In the genomic region with DNA sequence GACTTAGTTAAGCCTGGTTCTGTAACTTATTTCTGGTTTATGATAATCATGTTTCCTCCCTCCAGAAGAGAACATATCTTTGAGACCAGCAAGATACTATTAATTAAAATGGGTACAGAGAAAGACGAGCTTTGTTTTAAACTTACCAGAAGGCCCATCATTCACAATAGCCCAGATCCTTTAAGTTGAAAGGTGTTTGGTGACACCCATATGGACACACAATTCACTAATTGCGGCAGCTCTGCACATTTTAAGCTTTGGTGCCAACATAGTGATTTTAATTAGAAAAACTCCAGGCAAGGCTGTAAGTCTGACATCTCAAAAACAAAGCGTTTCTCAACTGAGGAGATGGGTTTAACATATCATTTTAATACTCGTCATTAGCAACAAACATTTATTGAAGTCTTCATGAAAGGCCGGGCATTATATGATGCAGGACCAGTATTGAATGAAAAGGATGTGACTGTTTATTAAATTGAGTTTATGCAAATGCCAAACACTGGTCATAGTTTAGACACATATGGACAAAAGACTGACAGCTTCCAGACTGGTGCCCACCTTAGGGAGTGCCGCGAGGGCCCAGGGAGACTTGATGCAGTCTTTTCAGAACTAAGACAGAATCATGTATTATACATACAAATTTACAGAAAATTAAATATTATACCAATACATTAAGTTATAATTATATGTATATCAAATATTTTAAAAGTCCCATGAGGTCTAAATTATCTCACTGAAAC, we compare ENCODE assay signal across 21 mouse cellular contexts. TPM values are rescaled to one million over a fixed set of nuclear protein-coding genes. Genes with fewer than 3 reads are reported as not detected.
DNase-seq lines count a peak whose midpoint lies in the region; ATAC-seq lines count a peak whose summit lies in the region.
"Had no signal": no experiment of that assay in that cellular context is flagged by ENCODE, and none has a peak within 500 bp of the region (broad histone marks: within the 10 kb centered on the region; RNA-seq: fewer than 3 reads in every experiment).

No protein-coding gene starts in this region.

- peak overlapping the region; percentile 60 for H3K27ac ChIP-seq in forebrain, embryonic 14.5 days (ENCODE audit: low read depth, low read length)
- H3K27ac ChIP-seq in forebrain, embryonic 11.5 days (ENCODE audit: low read depth, low read length): no peak overlapping the region
- no peak overlapping the region for H3K27ac ChIP-seq in forebrain, embryonic 16.5 days (ENCODE audit: low read length)
- H3K27ac ChIP-seq: embryonic facial prominence, embryonic 13.5 days; embryonic facial prominence, embryonic 15.5 days had no signal

- H3K27me3 ChIP-seq in forebrain, embryonic 14.5 days (replicated peaks; ENCODE audit: control insufficient read depth, insufficient read depth, low read length): no peaks in the 10 kb centered on the region
- no peaks in the 10 kb centered on the region for H3K27me3 ChIP-seq in forebrain, embryonic 11.5 days (ENCODE audit: control insufficient read depth, insufficient read depth, low read length)
- H3K27me3 ChIP-seq in forebrain, embryonic 16.5 days (replicated peaks; ENCODE audit: control insufficient read depth, insufficient read depth, low read length): no peaks in the 10 kb centered on the region
- H3K27me3 ChIP-seq: embryonic facial prominence, embryonic 13.5 days; embryonic facial prominence, embryonic 15.5 days had no signal

- peak; percentile 89 for DNase-seq in forebrain, embryonic 14.5 days (ENCODE audit: low spot score)
- no peak for DNase-seq in forebrain, embryonic 11.5 days (ENCODE audit: low spot score)
- DNase-seq in heart, adult 11 months: peak; percentile 44
- DNase-seq in heart, adult 18-20 months: no peak
- no peak for DNase-seq in left cerebral cortex, adult 8-10 months (ENCODE audit: low spot score in 2 of 2)
- DNase-seq: adrenal gland, adult 2 months; adrenal gland, postnatal 10 days; adrenal gland, postnatal 25 days; cerebellum, adult 11 months; cerebellum, adult 18-20 months; cerebellum, adult 8-10 months; cerebellum, adult 9-11 months; cerebellum, postnatal 14 days; cerebellum, postnatal 36 days; embryo, embryonic 11 days had no signal

- no peak overlapping the region for H3K9ac ChIP-seq in forebrain, embryonic 14.5 days (ENCODE audit: low read length)
- no peak overlapping the region for H3K9ac ChIP-seq in forebrain, embryonic 11.5 days (ENCODE audit: low read length)
- H3K9ac ChIP-seq in forebrain, embryonic 16.5 days (replicated peaks; ENCODE audit: low read depth, low read length): no peak overlapping the region
- H3K9ac ChIP-seq: embryonic facial prominence, embryonic 13.5 days; embryonic facial prominence, embryonic 15.5 days had no signal

- no peak overlapping the region for H3K4me3 ChIP-seq in forebrain, embryonic 14.5 days (ENCODE audit: low read depth, low read length)
- no peak overlapping the region for H3K4me3 ChIP-seq in forebrain, embryonic 11.5 days (ENCODE audit: low read depth, low read length)
- H3K4me3 ChIP-seq in forebrain, embryonic 16.5 days (replicated peaks; ENCODE audit: low read length): no peak overlapping the region
- H3K4me3 ChIP-seq: embryonic facial prominence, embryonic 13.5 days; embryonic facial prominence, embryonic 15.5 days; erythroblast, embryonic 14.5 days had no signal

- no peak overlapping the region for H3K4me2 ChIP-seq in forebrain, embryonic 14.5 days (ENCODE audit: low read length)
- no peak overlapping the region for H3K4me2 ChIP-seq in forebrain, embryonic 11.5 days (ENCODE audit: low read depth, low read length, severe bottlenecking)
- no peak overlapping the region for H3K4me2 ChIP-seq in forebrain, embryonic 16.5 days (ENCODE audit: low read length)
- H3K4me2 ChIP-seq: embryonic facial prominence, embryonic 13.5 days; embryonic facial prominence, embryonic 15.5 days had no signal

- no peaks in the 10 kb centered on the region for H3K36me3 ChIP-seq in forebrain, embryonic 14.5 days (ENCODE audit: control insufficient read depth, insufficient read depth, low read length)
- H3K36me3 ChIP-seq in forebrain, embryonic 11.5 days (ENCODE audit: control insufficient read depth, insufficient read depth, low read length): no peaks in the 10 kb centered on the region
- H3K36me3 ChIP-seq in forebrain, embryonic 16.5 days (ENCODE audit: control insufficient read depth, insufficient read depth): no peaks in the 10 kb centered on the region
- H3K36me3 ChIP-seq: embryonic facial prominence, embryonic 13.5 days; embryonic facial prominence, embryonic 15.5 days had no signal

- H3K9me3 ChIP-seq in forebrain, embryonic 14.5 days (replicated peaks; ENCODE audit: control insufficient read depth, low read length): no peaks in the 10 kb centered on the region
- no peaks in the 10 kb centered on the region for H3K9me3 ChIP-seq in forebrain, embryonic 11.5 days (ENCODE audit: control insufficient read depth, low read length)
- no peaks in the 10 kb centered on the region for H3K9me3 ChIP-seq in forebrain, embryonic 16.5 days (ENCODE audit: control insufficient read depth, low read length)
- H3K9me3 ChIP-seq: embryonic facial prominence, embryonic 13.5 days; embryonic facial prominence, embryonic 15.5 days had no signal

- ATAC-seq in forebrain, embryonic 14.5 days: peak; percentile 76
- ATAC-seq in forebrain, embryonic 11.5 days (replicated peaks; ENCODE audit: low FRiP score): no peak
- ATAC-seq in forebrain, embryonic 16.5 days: peak; percentile 72
- no peak for ATAC-seq in megakaryocyte, adult 5-6 weeks (ENCODE audit: poor library complexity, severe bottlenecking)

- H3K4me1 ChIP-seq in forebrain, embryonic 14.5 days (ENCODE audit: control insufficient read depth, insufficient read depth, low read length): peaks cover 18% of the 10 kb centered on the region
- no peaks in the 10 kb centered on the region for H3K4me1 ChIP-seq in forebrain, embryonic 11.5 days (replicated peaks; ENCODE audit: control insufficient read depth, insufficient read depth, low read length)
- peaks cover 8% of the 10 kb centered on the region for H3K4me1 ChIP-seq in forebrain, embryonic 16.5 days (replicated peaks; ENCODE audit: control insufficient read depth, insufficient read depth, low read length)

- 21% methylated on average over 7 of the region's 7 CpGs for WGBS in forebrain, embryonic 14.5 days
- whole genome bisulfite sequencing in forebrain, embryonic 11.5 days: 73% methylated on average over 7 of the region's 7 CpGs
- 31% methylated on average over 7 of the region's 7 CpGs for WGBS in forebrain, embryonic 16.5 days

RNA-seq across cellular contexts. Expression of a gene that starts 56.8 kb away (rescaled TPM):
- polyA plus RNA-seq in forebrain, embryonic 14.5 days (2014; fragmentation: Nextera tagmentation; extraction: Ambion mirVana): 16.4 and 17.3 TPM in 2 replicates
- polyA plus RNA-seq in forebrain, embryonic 11.5 days (2014; fragmentation: Nextera tagmentation; extraction: Ambion mirVana): 35.0 and 36.4 TPM in 2 replicates
- total RNA-seq in heart, adult 18-20 months (2021): 1 to 10 TPM; 8.5 to 9.1 TPM
- polyA plus RNA-seq in forebrain, embryonic 16.5 days (2015; fragmentation: Nextera tagmentation; extraction: Ambion mirVana): 13.0 and 15.1 TPM in 2 replicates
- total RNA-seq in megakaryocyte, adult 5-6 weeks (2015): 0.39 and 1.2 TPM in 2 replicates
- total RNA-seq in megakaryocyte, adult 5-6 weeks (2017): 0.08 and 0.48 TPM in 2 replicates
- total RNA-seq in left cerebral cortex, adult 8-10 months (2022): 10 to 100 TPM in 2 of 4 experiments, 1 to 10 TPM in 2; 9.5 to 10.4 (median 9.9) TPM
- total RNA-seq: MEL had no signal

Comparison
In these comparisons a context has a peak if more than half of its experiments do, and no peak if none do; other contexts are left out.
1. ATAC-seq: peak in forebrain, embryonic 14.5 days (single experiment) and forebrain, embryonic 16.5 days (single experiment); none in forebrain, embryonic 11.5 days (single experiment) and megakaryocyte, adult 5-6 weeks (single experiment).
2. DNase-seq: peak in forebrain, embryonic 14.5 days (single experiment) and heart, adult 11 months (single experiment); none in forebrain, embryonic 11.5 days (single experiment), heart, adult 18-20 months (0 of 2) and left cerebral cortex, adult 8-10 months (0 of 2).
3. RNA of a gene that starts 56.8 kb away (total RNA-seq): 9.5 to 10.4 TPM in left cerebral cortex, adult 8-10 months and 8.5 to 9.1 TPM in heart, adult 18-20 months; 0.08 to 1.2 TPM in megakaryocyte, adult 5-6 weeks; every median in the first group is over 4 times any median in the second.